Mouse (Mus musculus) MEL (cell line): ENCODE data around the gene Cabp4. TPM values are rescaled to one million over a fixed set of nuclear protein-coding genes. Genes with fewer than 3 reads are reported as not detected.

Source experiments
- DNase-seq: peaks from one replicate; pipeline ENCODE4 v3.0.0; 2011; ENCODE audit warnings: low read depth, low spot score
- H3K27ac ChIP-seq: 2 replicates; pipeline ENCODE4 v1.5.1; 2012; ENCODE audit warnings: low read depth, mild to moderate bottlenecking, control low read depth, low read length, moderate library complexity; ENCODE audit not compliant: control insufficient read depth
- H3K27me3 ChIP-seq, 2 experiments: fragments of 150-350 bp in 1 of 2; sonication (generic) in 1 of 2; 2 replicates each; pipeline ENCODE4 v1.6.1; 2012; ENCODE audit warnings: low read length in 2 of 2, mild to moderate bottlenecking in 2 of 2, improper control_type of control experiment in 1 of 2, moderate library complexity in 1 of 2; ENCODE audit not compliant: insufficient read depth in 2 of 2, control insufficient read depth in 1 of 2
- H3K36me3 ChIP-seq, 2 experiments: 2 replicates each; pipeline ENCODE4 v1.6.1; 2012 to 2014; ENCODE audit warnings: low read length in 2 of 2, improper control_type of control experiment in 1 of 2, inconsistent platforms in 1 of 2, mild to moderate bottlenecking in 1 of 2; ENCODE audit not compliant: insufficient read depth in 2 of 2, control insufficient read depth in 1 of 2
- H3K4me1 ChIP-seq, 2 experiments: fragments of 150-350 bp in 1 of 2; sonication (generic) in 1 of 2; 2 replicates each; pipeline ENCODE4 v1.6.1; 2012; ENCODE audit warnings: low read length in 2 of 2, improper control_type of control experiment in 1 of 2, mild to moderate bottlenecking in 1 of 2; ENCODE audit not compliant: insufficient read depth in 2 of 2, control insufficient read depth in 1 of 2
- H3K4me3 ChIP-seq, 2 experiments: fragments of 150-350 bp in 1 of 2; sonication (generic) in 1 of 2; 2 replicates each; pipeline ENCODE4 v1.5.1; 2012; ENCODE audit warnings: low read depth in 2 of 2, low read length in 2 of 2, mild to moderate bottlenecking in 2 of 2, moderate library complexity in 2 of 2, control low read depth in 1 of 2, improper control_type of control experiment in 1 of 2; ENCODE audit not compliant: control insufficient read depth in 1 of 2, insufficient read depth in 1 of 2
- H3K79me2 ChIP-seq: 2 replicates; pipeline ENCODE4 v1.6.1; 2012; ENCODE audit warnings: mild to moderate bottlenecking, low read length, moderate library complexity; ENCODE audit not compliant: control insufficient read depth, poor library complexity, insufficient read depth
- H3K9ac ChIP-seq: 2 replicates; pipeline ENCODE4 v1.6.1; 2012; ENCODE audit warnings: low read depth, mild to moderate bottlenecking, control low read depth, low read length, moderate library complexity; ENCODE audit not compliant: control insufficient read depth, poor library complexity, severe bottlenecking
- H3K9me3 ChIP-seq: fragments of 150-350 bp; sonication (generic); replicated peaks from 2 replicates; pipeline ENCODE4 v1.6.1; 2012; ENCODE audit warnings: mild to moderate bottlenecking, low read length, improper control_type of control experiment, moderate library complexity; ENCODE audit not compliant: insufficient read depth
- CHD1 ChIP-seq: IDR thresholded peaks from 2 replicates; pipeline ENCODE4 v1.6.1; 2012; ENCODE audit warnings: low read depth, mild to moderate bottlenecking, inconsistent platforms, low read length, improper control_type of control experiment
- CTCF ChIP-seq, 3 experiments: IDR thresholded peaks in 2 of 3; conservative IDR thresholded peaks in 1 of 3; 2 replicates each; pipeline ENCODE4 v1.5.1; 2011 to 2012; ENCODE audit warnings: low read length in 3 of 3, low read depth in 2 of 3, mild to moderate bottlenecking in 2 of 3, improper control_type of control experiment in 1 of 3, inconsistent platforms in 1 of 3, mixed read lengths in 1 of 3, moderate library complexity in 1 of 3; ENCODE audit not compliant: control insufficient read depth in 1 of 3, insufficient read depth in 1 of 3, poor library complexity in 1 of 3, severe bottlenecking in 1 of 3
- ELF1 ChIP-seq: IDR thresholded peaks from 2 replicates; pipeline ENCODE4 v1.6.1; 2014; ENCODE audit warnings: low read depth, mild to moderate bottlenecking, inconsistent platforms, low read length, improper control_type of control experiment, moderate library complexity
- ETS1 ChIP-seq: IDR thresholded peaks from 2 replicates; pipeline ENCODE4 v1.6.1; 2012; ENCODE audit warnings: low read depth, mild to moderate bottlenecking, inconsistent platforms, low read length, improper control_type of control experiment, moderate library complexity
- GABPA ChIP-seq: IDR thresholded peaks from 2 replicates; pipeline ENCODE4 v1.6.1; 2012; ENCODE audit warnings: low read depth, mild to moderate bottlenecking, inconsistent platforms, low read length, improper control_type of control experiment, moderate library complexity
- GATA1 ChIP-seq: IDR thresholded peaks from 2 replicates; pipeline ENCODE4 v1.6.1; 2011; ENCODE audit warnings: low read depth, low read length, improper control_type of control experiment
- MAZ ChIP-seq: IDR thresholded peaks from 2 replicates; pipeline ENCODE4 v1.6.1; 2012; ENCODE audit warnings: low read depth, mild to moderate bottlenecking, inconsistent platforms, low read length, improper control_type of control experiment
- MEF2A ChIP-seq: IDR thresholded peaks from 2 replicates; pipeline ENCODE4 v1.6.1; 2014; ENCODE audit warnings: low read depth, mild to moderate bottlenecking, inconsistent platforms, low read length, improper control_type of control experiment; ENCODE audit not compliant: poor library complexity, insufficient replicate concordance, severe bottlenecking; ENCODE audit errors: extremely low read depth
- MYC ChIP-seq: IDR thresholded peaks from 2 replicates; pipeline ENCODE4 v1.6.1; 2011; ENCODE audit warnings: low read depth, mild to moderate bottlenecking, low read length, improper control_type of control experiment, moderate library complexity
- NRF1 ChIP-seq: IDR thresholded peaks from 2 replicates; pipeline ENCODE4 v1.6.1; 2014; ENCODE audit warnings: low read depth, mild to moderate bottlenecking, inconsistent platforms, low read length, improper control_type of control experiment, moderate library complexity; ENCODE audit not compliant: poor library complexity, insufficient read depth, severe bottlenecking
- POLR2A ChIP-seq, 2 experiments: IDR thresholded peaks; 2 replicates each; pipeline ENCODE4 v1.6.1; 2011 to 2012; ENCODE audit warnings: low read length in 2 of 2, mild to moderate bottlenecking in 2 of 2, control low read depth in 1 of 2, improper control_type of control experiment in 1 of 2, low read depth in 1 of 2, moderate library complexity in 1 of 2; ENCODE audit not compliant: control insufficient read depth in 1 of 2, insufficient read depth in 1 of 2, poor library complexity in 1 of 2
- POLR2AphosphoS5 ChIP-seq: IDR thresholded peaks from 2 replicates; pipeline ENCODE4 v1.6.1; 2012; ENCODE audit warnings: low read depth, borderline replicate concordance, mild to moderate bottlenecking, inconsistent platforms, low read length, moderate library complexity, mixed read lengths
- RCOR1 ChIP-seq: IDR thresholded peaks from 2 replicates; pipeline ENCODE4 v1.6.1; 2012; ENCODE audit warnings: low read depth, mild to moderate bottlenecking, inconsistent platforms, low read length, improper control_type of control experiment
- SIN3A ChIP-seq: IDR thresholded peaks from 2 replicates; pipeline ENCODE4 v1.6.1; 2012; ENCODE audit warnings: low read length, improper control_type of control experiment, inconsistent platforms
- SMC3 ChIP-seq: IDR thresholded peaks from 2 replicates; pipeline ENCODE4 v1.6.1; 2011; ENCODE audit warnings: low read depth, low read length, improper control_type of control experiment
- TAL1 ChIP-seq: IDR thresholded peaks from 2 replicates; pipeline ENCODE4 v1.6.1; 2012; ENCODE audit warnings: mild to moderate bottlenecking, inconsistent platforms, low read length, moderate library complexity, mixed read lengths
- TCF12 ChIP-seq: IDR thresholded peaks from 2 replicates; pipeline ENCODE4 v1.6.1; 2014; ENCODE audit warnings: low read depth, mild to moderate bottlenecking, inconsistent platforms, low read length, improper control_type of control experiment, moderate library complexity
- USF1 ChIP-seq: IDR thresholded peaks from 2 replicates; pipeline ENCODE4 v1.6.1; 2014; ENCODE audit warnings: low read depth, mild to moderate bottlenecking, inconsistent platforms, low read length, improper control_type of control experiment, moderate library complexity
- USF2 ChIP-seq, 2 experiments: IDR thresholded peaks; 2 replicates each; pipeline ENCODE4 v1.6.1; 2011 to 2012; ENCODE audit warnings: improper control_type of control experiment in 2 of 2, low read length in 2 of 2, borderline replicate concordance in 1 of 2, inconsistent platforms in 1 of 2, low read depth in 1 of 2, mild to moderate bottlenecking in 1 of 2; ENCODE audit not compliant: insufficient read depth in 1 of 2
- ZC3H11A ChIP-seq: IDR thresholded peaks from 2 replicates; pipeline ENCODE4 v1.6.1; 2012; ENCODE audit warnings: low read depth, mild to moderate bottlenecking, inconsistent platforms, low read length, improper control_type of control experiment
- ZKSCAN1 ChIP-seq: IDR thresholded peaks from 2 replicates; pipeline ENCODE4 v1.6.1; 2012; ENCODE audit warnings: low read depth, mild to moderate bottlenecking, inconsistent platforms, low read length, improper control_type of control experiment, moderate library complexity
- ZMIZ1 ChIP-seq: IDR thresholded peaks from 2 replicates; pipeline ENCODE4 v1.6.1; 2012; ENCODE audit warnings: low read depth, mild to moderate bottlenecking, inconsistent platforms, low read length, improper control_type of control experiment, moderate library complexity
- ZNF384 ChIP-seq: IDR thresholded peaks from 2 replicates; pipeline ENCODE4 v1.6.1; 2012; ENCODE audit warnings: low read depth, mild to moderate bottlenecking, inconsistent platforms, low read length, improper control_type of control experiment
- polyA plus RNA-seq, 2 experiments: library from polyadenylated mRNA; stranded (reverse) in 1 of 2; unstranded in 1 of 2; fragments of >175 nt in 1 of 2; fragments of >200 nt in 1 of 2; gene quantifications; 2 replicates each; pipeline versions ENCODE4 v1.2.1 to v1.2.4; 2012; ENCODE audit warnings: low replicate concordance in 2 of 2, low read depth in 1 of 2; ENCODE audit not compliant: insufficient read length in 2 of 2, insufficient read depth in 1 of 2, missing spikeins in 1 of 2
- total RNA-seq: library from RNA; depleted of rRNA; stranded (reverse); fragments of 300-350 nt; gene quantifications from 2 replicates; pipeline ENCODE4 v1.2.3, GENCODE M21; 2012

Gene Cabp4
- total and polyA plus RNA-seq, 3 experiments: 0.08 to 0.24 TPM; not detected in 1

- TF ChIP-seq USF2 (IDR thresholded peaks at IDR 0.05; ENCODE audit: borderline replicate concordance in 1 of 2, insufficient read depth in 1 of 2, low read depth in 1 of 2, low read length in 2 of 2) (no peak), GATA1 (0 out of 2 replicates have a peak, but pooled peaks have one; percentile 17), NRF1 (no peak), CHD1 (no peak), SMC3 (no peak), USF1 (no peak), POLR2AphosphoS5 (no peak), GABPA (no peak), MYC (no peak), MEF2A (no peak), MAZ (no peak), RCOR1 (peak; percentile 59; the same call in 1 of the 2 replicates), CTCF (IDR thresholded peaks at IDR 0.05 in 2 of 3, conservative IDR thresholded peaks at IDR 0.05 in 1 of 3; ENCODE audit: control insufficient read depth in 1 of 3, insufficient read depth in 1 of 3, low read depth in 2 of 3, low read length in 3 of 3, poor library complexity in 1 of 3, severe bottlenecking in 1 of 3) (no peak), ZMIZ1 (no peak), TAL1 (peak; percentile 49)
Measured at GRCm38 (mm10) chr19:4092750-4093149, 51.1 kb downstream of the Cabp4 start (continued).

- peak; percentile 32 for DNase-seq
Measured at GRCm38 (mm10) chr19:4091383-4091782, 52.5 kb downstream of the Cabp4 start.

GRCm38 (mm10) chr19:4090446-4090845, 53.4 kb downstream of the Cabp4 start:
- no peaks in the 10 kb centered on the region for H3K79me2 ChIP-seq
- TF ChIP-seq CHD1 (no peak), ZC3H11A (no peak), TAL1 (no peak), POLR2A (IDR thresholded peaks at IDR 0.05; ENCODE audit: control insufficient read depth in 1 of 2, insufficient read depth in 1 of 2, low read depth in 1 of 2, low read length in 2 of 2, poor library complexity in 1 of 2) (no peak), TCF12 (no peak), MEF2A (no peak), ZKSCAN1 (no peak), NRF1 (no peak)
- no peaks in the 10 kb centered on the region for H3K9me3 ChIP-seq
- no peaks in the 10 kb centered on the region for H3K27me3 ChIP-seq
- no peak overlapping the region for H3K27ac ChIP-seq
- peaks cover 0 to 5% of the 10 kb centered on the region in 2 experiments; a peak in 2 of 4 replicates for H3K4me1 ChIP-seq
- peaks cover 0 to 8% of the 10 kb centered on the region in 2 experiments; a peak in 2 of 4 replicates for H3K36me3 ChIP-seq
- no peak for DNase-seq
- H3K4me3 ChIP-seq: no peak overlapping the region
- H3K9ac ChIP-seq: no peak overlapping the region

More at GRCm38 (mm10) chr19:4091383-4091782, 52.5 kb downstream of the Cabp4 start:
- no peak overlapping the region for H3K4me3 ChIP-seq
- H3K9me3 ChIP-seq: no peaks in the 10 kb centered on the region
- no peaks in the 10 kb centered on the region for H3K79me2 ChIP-seq
- H3K36me3 ChIP-seq: peaks cover 0 to 15% of the 10 kb centered on the region in 2 experiments; a peak in 2 of 4 replicates
- no peaks in the 10 kb centered on the region for H3K27me3 ChIP-seq
- no peak for TF ChIP-seq SIN3A
- TF ChIP-seq ETS1: 0 out of 2 replicates have a peak, but pooled peaks have one; percentile 8
- peak; percentile 62 for TF ChIP-seq ZNF384
- TF ChIP-seq ELF1: no peak
- TF ChIP-seq, all 39 proteins: peak for 2
- Histone ChIP-seq H3K9ac (no peak overlapping the region), H3K4me1 (peaks cover 0 to 6% of the 10 kb centered on the region in 2 experiments; a peak in 2 of 4 replicates), H3K27ac (no peak overlapping the region)
